8 mouse cellular contexts compared by ENCODE assay signal in genomic region chr11:95310007-95310647, GRCm38 (mm10). TPM values are rescaled to one million over a fixed set of nuclear protein-coding genes. Genes with fewer than 3 reads are reported as not detected.
A peak's percentile ranks its signal among the peaks of the same experiment; 100 is the strongest.
DNase-seq lines count a peak whose midpoint lies in the region; ATAC-seq lines count a peak whose summit lies in the region.

TSS of gene Kat7 (minus strand) at chr11:95310246.

- H3K9me3 ChIP-seq in hindbrain, embryonic 12.5 days (replicated peaks) = no peaks in the 10 kb centered on the region

- DNase-seq in NIH3T3 (ENCODE audit: low read depth) = peak; percentile 99
- DNase-seq in cerebellum, postnatal 10 days = peak; percentile 96 to 98
- DNase-seq in frontal cortex, postnatal 10 days (ENCODE audit: low spot score in 2 of 2) = peak; percentile 97 to 99
- DNase-seq in layer of hippocampus, postnatal 14 days (ENCODE audit: low spot score in 2 of 2) = peak; percentile 95 to 99
- peak; percentile 97 for DNase-seq in lung, postnatal 14 days
- peak; percentile 96 for DNase-seq in retina, adult 2 months (ENCODE audit: low read depth, low spot score)
- peak; percentile 94 for DNase-seq in thymus, postnatal 4 days

- peak within 1 kb of the TSS; percentile 79 for H3K4me3 ChIP-seq in hindbrain, embryonic 12.5 days

- no peaks in the 10 kb centered on the region for H3K27me3 ChIP-seq in hindbrain, embryonic 12.5 days

- H3K9ac ChIP-seq in hindbrain, embryonic 12.5 days = peak within 1 kb of the TSS; percentile 85

- peak within 1 kb of the TSS; percentile 90 for H3K27ac ChIP-seq in hindbrain, embryonic 12.5 days

- peaks cover 9% of the 10 kb centered on the region; the same call in 1 of the 2 replicates for H3K36me3 ChIP-seq in hindbrain, embryonic 12.5 days

- peak within 1 kb of the TSS; percentile 80 for H3K4me2 ChIP-seq in hindbrain, embryonic 12.5 days (replicated peaks)

- H3K4me1 ChIP-seq in hindbrain, embryonic 12.5 days = peaks cover 21% of the 10 kb centered on the region

- peak; percentile 97 for ATAC-seq in hindbrain, embryonic 12.5 days (ENCODE audit: low FRiP score)

- WGBS in hindbrain, embryonic 12.5 days = 1% methylated on average over 42 of the region's 42 CpGs

RNA-seq across cellular contexts. Expression of gene Kat7, which starts in this region (rescaled TPM):
- polyA plus RNA-seq in hindbrain, embryonic 12.5 days (2016; fragmentation: Nextera tagmentation; extraction: Ambion mirVana) = 71.8 and 73.6 TPM in 2 replicates
- 10 to 100 TPM; 63.8 to 68.7 TPM for total RNA-seq in layer of hippocampus, postnatal 14 days (2021)

Comparison
In these comparisons a context has a peak if more than half of its experiments do, and no peak if none do; other contexts are left out.
1. Peak in every context shown above with its lines: DNase-seq, ATAC-seq, H3K4me3 ChIP-seq and H3K27ac ChIP-seq.